Mouse (Mus musculus) neural tube, embryonic 13.5 days (tissue): ENCODE measurements around the gene Dcakd. TPM values are rescaled to one million over a fixed set of nuclear protein-coding genes. Genes with fewer than 3 reads are reported as not detected.

Source experiments
- ATAC-seq: fragments of 200-750 bp; cut with Nextera tagmentation; 2 replicates; pipeline ENCODE4 v1.8.0; 2017; ENCODE audit warnings: low read depth, mild to moderate bottlenecking, moderate TSS enrichment, moderate library complexity
- H3K27ac ChIP-seq: fragments of 300-500 bp; sonication (generic); replicated peaks from 2 replicates; pipeline ENCODE4 v1.5.1; 2015; ENCODE audit warnings: moderate library complexity, mild to moderate bottlenecking, inconsistent platforms
- H3K27me3 ChIP-seq: fragments of 300-500 bp; sonication (generic); 2 replicates; pipeline ENCODE4 v1.6.1; 2015; ENCODE audit warnings: mild to moderate bottlenecking, inconsistent platforms
- H3K36me3 ChIP-seq: fragments of 300-500 bp; sonication (generic); 2 replicates; pipeline ENCODE4 v1.6.1; 2015; ENCODE audit warnings: mild to moderate bottlenecking, inconsistent platforms
- H3K4me1 ChIP-seq: fragments of 300-500 bp; sonication (generic); replicated peaks from 2 replicates; pipeline ENCODE4 v1.6.1; 2015; ENCODE audit warnings: inconsistent platforms
- H3K4me2 ChIP-seq: fragments of 300-500 bp; sonication (generic); 2 replicates; pipeline ENCODE4 v1.6.1; 2015; ENCODE audit warnings: inconsistent platforms, mild to moderate bottlenecking, moderate library complexity
- H3K4me3 ChIP-seq: fragments of 300-500 bp; sonication (generic); 2 replicates; pipeline ENCODE4 v1.5.1; 2015; ENCODE audit warnings: mild to moderate bottlenecking, inconsistent platforms
- H3K9ac ChIP-seq: fragments of 300-500 bp; sonication (generic); 2 replicates; pipeline ENCODE4 v1.6.1; 2015; ENCODE audit warnings: moderate library complexity, mild to moderate bottlenecking, inconsistent platforms
- H3K9me3 ChIP-seq: fragments of 300-500 bp; sonication (generic); 2 replicates; pipeline ENCODE4 v1.6.1; 2016; ENCODE audit warnings: inconsistent platforms
- WGBS: fragments of 180-500 bp; shearing (Covaris S2); methylation state at CpG from one replicate; pipeline ENCODE4 v1.1.7; 2015; 5-methylcytosine and 5-hydroxymethylcytosine counted together
- polyA plus RNA-seq: library from polyadenylated mRNA; unstranded; fragments of >200 nt; fragmentation: Nextera tagmentation; extraction: Ambion mirVana; gene quantifications from 2 replicates; pipeline ENCODE4 v1.2.1, GENCODE M21; 2015

The Dcakd gene
- polyA plus RNA-seq: 161 and 171 TPM in 2 replicates

DNA sequence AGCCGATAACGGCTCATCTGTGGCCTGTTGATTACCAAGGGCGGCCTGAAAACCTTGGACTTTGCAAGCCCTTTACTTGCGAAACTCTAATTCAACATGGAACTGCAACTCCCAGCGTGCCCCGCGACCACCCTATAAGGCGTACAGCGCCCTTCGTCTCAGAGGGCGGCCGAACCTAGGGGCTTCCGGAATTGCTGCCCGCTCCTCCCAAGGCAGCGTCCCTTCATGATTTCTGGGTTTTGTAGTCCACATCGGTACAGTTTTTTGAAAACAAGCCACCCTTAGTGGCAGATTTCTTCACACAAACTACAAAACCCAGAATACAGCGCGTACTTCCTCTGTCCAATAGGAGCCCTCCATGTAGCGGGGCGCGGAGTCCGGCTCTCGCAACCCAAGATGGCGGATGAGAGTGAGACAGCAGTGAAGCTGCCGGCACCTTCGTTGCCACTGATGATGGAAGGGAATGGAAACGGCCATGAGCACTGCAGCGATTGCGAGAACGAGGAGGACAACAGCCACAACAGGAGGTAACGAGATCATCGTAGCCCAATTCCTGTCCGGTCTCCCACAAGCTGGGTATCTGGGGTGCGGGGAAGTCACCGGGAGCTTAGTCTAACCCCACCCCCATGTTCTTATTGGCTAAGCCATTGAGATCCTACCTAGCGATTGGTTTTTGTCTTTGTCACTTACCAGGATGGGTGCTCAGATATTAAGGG lies at the start of gene Dcakd, which contains the start of gene Nmt1:
Dcakd (minus strand) TSS at position 158 of the 716 bp plus-strand sequence.
Nmt1 (plus strand) TSS at position 15 of the 716 bp plus-strand sequence.
- Histone ChIP-seq H3K27ac (peak within 1 kb of the TSS; percentile 64), H3K4me2 (peak within 1 kb of the TSS; percentile 70), H3K9me3 (no peaks in the 10 kb centered on the region), H3K27me3 (no peaks in the 10 kb centered on the region), H3K9ac (peak within 1 kb of the TSS; percentile 75), H3K4me1 (peaks cover 40% of the 10 kb centered on the region), H3K36me3 (no peaks in the 10 kb centered on the region), H3K4me3 (peak within 1 kb of the TSS; percentile 54)
- under 1% methylated on average over 36 of the region's 36 CpGs for WGBS
- peak; percentile 99 for ATAC-seq

DNA sequence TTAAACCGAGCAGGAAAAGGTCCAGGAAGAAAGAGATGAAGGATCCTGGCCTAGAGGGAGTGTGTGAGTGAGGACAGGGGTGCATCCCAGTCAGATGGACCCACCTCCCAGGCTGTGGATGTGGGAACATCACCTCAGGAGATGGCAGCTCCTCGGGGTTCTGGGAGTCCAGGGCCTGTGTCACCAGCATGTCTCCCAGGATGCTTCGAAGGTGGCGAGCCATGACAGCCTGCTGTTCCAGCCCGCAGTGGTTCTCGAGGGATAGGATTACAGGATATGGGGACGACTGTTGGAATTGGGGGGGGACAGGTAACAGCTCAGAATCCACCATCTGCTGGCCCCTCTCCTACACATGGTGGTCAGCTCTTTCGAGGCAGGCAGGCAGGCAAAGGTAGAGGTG lies 48.4 kb upstream of the Dcakd start:
- no peak overlapping the region for H3K4me2 ChIP-seq
- H3K27ac ChIP-seq: no peak overlapping the region
- 86% methylated on average over 8 of the region's 8 CpGs for WGBS
- H3K27me3 ChIP-seq: peaks cover 31% of the 10 kb centered on the region
- no peaks in the 10 kb centered on the region for H3K36me3 ChIP-seq
- H3K4me1 ChIP-seq: peaks cover 16% of the 10 kb centered on the region
- no peak for ATAC-seq
- no peak overlapping the region for H3K4me3 ChIP-seq
- H3K9ac ChIP-seq: no peak overlapping the region
- no peaks in the 10 kb centered on the region for H3K9me3 ChIP-seq

DNA sequence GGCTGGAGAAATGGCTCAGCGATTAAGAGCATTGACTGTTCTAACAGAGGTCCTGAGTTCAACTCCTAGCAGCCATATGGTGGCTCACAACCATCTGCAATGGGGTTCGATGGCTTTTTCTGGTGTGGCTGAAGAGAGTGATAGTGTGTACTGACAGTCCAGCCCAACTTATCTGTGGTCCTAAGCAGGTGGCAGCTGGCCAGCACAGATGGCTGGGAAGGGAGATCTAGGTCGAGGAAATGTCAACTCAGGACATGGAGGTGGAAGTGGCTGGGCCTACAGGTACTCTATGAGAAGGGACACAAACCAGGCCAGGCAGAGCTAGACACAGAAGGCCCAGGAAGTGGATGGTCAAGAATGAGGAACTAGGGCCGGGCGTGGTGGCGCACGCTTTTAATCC lies 47.9 kb upstream of the Dcakd start:
- Histone ChIP-seq H3K9me3 (no peaks in the 10 kb centered on the region), H3K9ac (no peak overlapping the region), H3K4me2 (no peak overlapping the region), H3K36me3 (no peaks in the 10 kb centered on the region), H3K4me1 (peaks cover 16% of the 10 kb centered on the region), H3K27ac (no peak overlapping the region), H3K4me3 (no peak overlapping the region), H3K27me3 (peaks cover 26% of the 10 kb centered on the region)
- no peak for ATAC-seq
- 93% methylated on average over 7 of the region's 7 CpGs for WGBS

DNA sequence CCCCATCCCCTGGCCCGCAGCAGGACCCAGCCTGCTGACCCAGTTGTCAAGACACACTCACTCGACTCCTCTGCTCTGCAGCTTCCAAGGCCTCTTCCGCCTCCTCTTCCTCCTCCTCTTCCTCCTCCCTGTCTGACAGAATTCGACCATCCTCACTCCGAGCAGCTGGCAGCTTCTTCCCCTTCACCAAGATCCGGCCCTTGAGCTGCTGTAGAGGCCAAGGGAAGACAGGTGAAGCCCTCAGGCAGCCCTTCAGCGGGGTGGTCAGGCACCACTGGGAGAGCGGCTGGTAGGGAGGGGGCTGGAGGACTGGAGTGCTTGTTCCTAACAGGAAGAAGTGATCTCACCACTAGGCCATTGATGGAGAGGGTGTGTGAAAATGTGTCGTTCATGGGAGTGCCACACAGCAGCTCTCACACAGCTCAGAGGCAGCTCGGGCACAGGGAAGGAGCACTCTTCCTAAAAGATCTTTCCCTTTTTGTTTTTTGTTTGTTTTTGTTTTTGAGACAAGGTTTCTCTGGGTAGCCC lies 46.7 kb upstream of the Dcakd start:
- H3K4me2 ChIP-seq: no peak overlapping the region
- no peak for ATAC-seq
- no peaks in the 10 kb centered on the region for H3K9me3 ChIP-seq
- peaks cover 5% of the 10 kb centered on the region; the same call in 1 of the 2 replicates for H3K4me1 ChIP-seq
- peaks cover 5% of the 10 kb centered on the region for H3K36me3 ChIP-seq
- H3K27ac ChIP-seq: no peak overlapping the region
- H3K9ac ChIP-seq: 0 out of 2 replicates have a peak overlapping the region, but pooled peaks have one; percentile 12
- WGBS: 27% methylated on average over 10 of the region's 10 CpGs
- H3K27me3 ChIP-seq: peaks cover 14% of the 10 kb centered on the region
- H3K4me3 ChIP-seq: no peak overlapping the region

DNA sequence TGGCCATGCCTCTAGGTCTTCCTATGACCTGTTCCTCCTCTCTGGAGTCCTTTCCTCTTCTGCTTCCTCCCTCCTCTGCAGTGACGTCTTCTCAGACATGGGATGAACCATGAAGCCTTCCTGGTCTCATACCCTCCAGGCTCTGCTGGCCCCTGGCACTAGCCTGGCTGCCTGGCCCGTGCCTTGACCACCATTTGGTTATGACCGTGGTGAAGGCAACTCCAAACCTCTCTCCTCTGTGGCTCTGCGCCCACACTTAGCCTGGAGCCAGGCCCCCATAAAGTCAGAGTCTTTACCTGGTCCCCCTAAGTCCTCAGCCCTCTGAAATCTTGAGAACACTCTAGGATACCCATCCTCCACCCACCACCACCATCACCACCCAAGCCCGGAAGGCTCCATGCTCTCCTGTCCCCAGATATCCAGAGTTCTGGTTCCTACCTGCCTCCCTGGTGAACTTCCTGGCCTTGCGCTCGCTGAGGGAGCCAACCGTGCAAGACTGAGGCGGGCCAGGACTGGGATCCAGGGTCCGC lies 46.1 kb upstream of the Dcakd start:
- Histone ChIP-seq H3K36me3 (peaks cover 12% of the 10 kb centered on the region), H3K4me3 (no peak overlapping the region), H3K27ac (no peak overlapping the region), H3K9me3 (no peaks in the 10 kb centered on the region), H3K9ac (no peak overlapping the region), H3K27me3 (peaks cover 7% of the 10 kb centered on the region), H3K4me2 (no peak overlapping the region), H3K4me1 (0 out of 2 replicates have a peak, but pooled peaks cover 5% of the 10 kb centered on the region)
- WGBS: 67% methylated on average over 10 of the region's 10 CpGs
- no peak for ATAC-seq

DNA sequence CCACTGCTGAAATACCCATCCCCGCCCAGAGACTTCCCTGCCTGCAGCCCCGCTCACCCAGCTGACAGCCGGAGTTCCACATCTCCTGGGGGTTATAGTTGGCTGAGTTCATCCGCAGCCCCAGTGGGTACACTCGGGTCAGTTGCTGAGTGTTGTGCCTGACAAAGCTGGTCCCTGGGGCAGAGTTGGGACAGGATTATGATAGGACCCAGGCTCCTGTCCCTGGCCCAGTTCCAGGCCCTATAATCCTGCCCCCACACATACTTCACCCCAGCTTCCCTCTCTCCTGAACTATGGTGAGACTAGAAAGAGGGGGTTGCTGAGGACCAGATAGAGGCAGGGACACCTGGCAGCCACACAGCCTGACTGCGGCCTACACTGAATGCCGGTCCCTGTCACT lies 45.5 kb upstream of the Dcakd start:
- no peak for ATAC-seq
- WGBS: 82% methylated on average over 7 of the region's 7 CpGs

DNA sequence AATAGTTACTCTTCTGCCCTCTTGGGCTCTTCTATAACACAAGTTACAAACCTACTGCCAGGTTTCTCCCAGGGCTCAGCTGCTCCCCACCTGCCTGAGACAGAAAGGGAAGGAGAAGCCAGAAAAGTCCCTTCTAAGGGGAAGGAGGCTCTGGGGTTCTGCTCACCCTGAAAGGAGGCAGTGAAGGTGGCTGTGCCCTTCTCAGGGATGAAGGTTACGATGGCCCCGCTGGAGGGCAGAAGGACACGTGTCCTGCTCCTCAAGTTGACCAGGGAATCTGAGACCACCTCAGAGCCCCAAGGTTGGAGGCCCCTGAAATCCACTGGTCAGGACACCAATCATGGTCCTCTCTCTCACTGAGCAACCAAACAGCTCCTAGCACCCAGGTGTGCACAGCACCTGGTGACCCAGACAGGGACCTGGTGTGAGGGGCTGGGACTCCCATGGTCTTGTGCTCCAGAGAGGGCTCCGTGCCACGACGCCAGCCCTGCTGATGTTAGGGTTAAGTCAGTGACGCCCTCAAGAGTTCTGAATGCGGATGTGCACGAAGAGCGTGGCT lies 42.3 kb upstream of the Dcakd start:
- WGBS: 93% methylated on average over 10 of the region's 10 CpGs
- H3K9me3 ChIP-seq: no peaks in the 10 kb centered on the region
- H3K27ac ChIP-seq: no peak overlapping the region
- peaks cover 50% of the 10 kb centered on the region for H3K36me3 ChIP-seq
- ATAC-seq: no peak
- no peak overlapping the region for H3K4me3 ChIP-seq
- no peaks in the 10 kb centered on the region for H3K27me3 ChIP-seq
- H3K9ac ChIP-seq: no peak overlapping the region
- no peak overlapping the region for H3K4me2 ChIP-seq
- H3K4me1 ChIP-seq: 0 out of 2 replicates have a peak, but pooled peaks cover 5% of the 10 kb centered on the region

More for the DNA sequence above, 45.5 kb upstream of the Dcakd start:
- H3K36me3 ChIP-seq: peaks cover 17% of the 10 kb centered on the region
- no peak overlapping the region for H3K4me2 ChIP-seq
- 0 out of 2 replicates have a peak, but pooled peaks cover 5% of the 10 kb centered on the region for H3K4me1 ChIP-seq
- no peak overlapping the region for H3K4me3 ChIP-seq
- no peak overlapping the region for H3K27ac ChIP-seq
- peaks cover 2% of the 10 kb centered on the region for H3K27me3 ChIP-seq
- no peak overlapping the region for H3K9ac ChIP-seq
- H3K9me3 ChIP-seq: no peaks in the 10 kb centered on the region

DNA sequence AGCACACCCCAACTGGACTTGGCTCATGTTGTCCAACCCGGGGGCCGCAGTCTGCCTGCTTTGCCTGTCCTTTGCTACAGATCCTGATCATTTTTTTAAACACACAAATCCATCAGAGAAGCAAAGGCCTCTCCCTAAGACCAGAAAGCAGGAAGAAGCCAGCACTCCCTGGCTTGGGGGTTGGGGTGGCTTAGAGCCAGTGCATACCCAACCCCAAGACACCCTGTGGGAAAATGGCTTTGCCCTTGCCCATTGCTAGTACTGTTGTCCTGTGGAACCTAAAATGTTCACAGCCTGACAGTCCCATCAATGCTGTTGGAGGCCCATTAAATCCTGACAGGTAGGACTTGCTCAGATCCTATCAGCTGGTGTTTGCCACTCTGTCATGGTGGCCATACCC lies 41.6 kb upstream of the Dcakd start:
- H3K9ac ChIP-seq: no peak overlapping the region
- no peak overlapping the region for H3K27ac ChIP-seq
- 100% methylated on average over 2 of the region's 2 CpGs for WGBS
- H3K27me3 ChIP-seq: no peaks in the 10 kb centered on the region
- no peak overlapping the region for H3K4me3 ChIP-seq
- peaks cover 55% of the 10 kb centered on the region for H3K36me3 ChIP-seq
- no peaks in the 10 kb centered on the region for H3K9me3 ChIP-seq
- H3K4me1 ChIP-seq: 0 out of 2 replicates have a peak, but pooled peaks cover 2% of the 10 kb centered on the region
- H3K4me2 ChIP-seq: no peak overlapping the region
- no peak for ATAC-seq

DNA sequence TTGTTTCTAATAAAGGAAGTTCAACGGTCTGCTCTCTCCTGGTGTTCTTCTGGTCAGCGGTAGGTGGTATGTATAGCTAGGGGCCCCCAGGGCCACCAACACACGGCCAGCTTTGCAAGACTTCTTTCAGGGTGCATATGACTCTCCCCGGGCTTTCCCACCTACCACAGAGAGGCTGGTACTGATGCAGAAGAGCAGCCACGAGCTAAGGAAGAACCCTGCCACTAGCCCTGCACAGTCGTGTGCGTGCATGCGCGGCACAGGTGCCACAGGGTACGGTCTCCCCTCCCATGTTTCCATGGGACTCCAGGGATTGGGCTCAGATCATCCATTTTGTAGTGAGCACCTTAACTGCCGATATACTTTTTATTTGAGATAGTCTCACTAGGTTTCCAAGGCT lies 40.8 kb upstream of the Dcakd start:
- H3K9me3 ChIP-seq: no peaks in the 10 kb centered on the region
- 95% methylated on average over 11 of the region's 11 CpGs for WGBS
- peaks cover 63% of the 10 kb centered on the region for H3K36me3 ChIP-seq
- no peak for ATAC-seq
- no peak overlapping the region for H3K9ac ChIP-seq
- no peaks in the 10 kb centered on the region for H3K4me1 ChIP-seq
- H3K27me3 ChIP-seq: no peaks in the 10 kb centered on the region
- no peak overlapping the region for H3K4me2 ChIP-seq
- H3K27ac ChIP-seq: no peak overlapping the region
- no peak overlapping the region for H3K4me3 ChIP-seq

DNA sequence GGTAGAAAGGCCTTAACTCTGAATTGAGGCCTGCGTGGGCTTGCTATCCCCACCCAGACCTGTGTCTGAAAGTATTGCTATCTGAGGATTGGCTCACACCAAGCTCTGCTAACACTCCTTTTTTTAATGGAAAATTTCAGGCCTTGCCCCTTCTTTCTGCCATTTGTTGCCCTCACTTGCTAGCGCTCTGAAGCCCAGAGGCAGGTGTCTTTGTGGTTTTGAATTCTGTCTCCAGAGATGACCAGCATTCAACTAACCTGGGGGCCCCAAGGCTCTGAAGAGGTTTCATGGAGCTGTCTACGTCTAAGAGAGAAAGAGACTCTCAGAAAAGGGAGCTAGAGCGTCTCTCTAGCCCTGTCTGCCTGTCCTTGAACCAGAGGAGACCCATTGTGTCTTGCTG lies 40.1 kb upstream of the Dcakd start:
- no peak for ATAC-seq
- WGBS: 95% methylated on average over 4 of the region's 4 CpGs

DNA sequence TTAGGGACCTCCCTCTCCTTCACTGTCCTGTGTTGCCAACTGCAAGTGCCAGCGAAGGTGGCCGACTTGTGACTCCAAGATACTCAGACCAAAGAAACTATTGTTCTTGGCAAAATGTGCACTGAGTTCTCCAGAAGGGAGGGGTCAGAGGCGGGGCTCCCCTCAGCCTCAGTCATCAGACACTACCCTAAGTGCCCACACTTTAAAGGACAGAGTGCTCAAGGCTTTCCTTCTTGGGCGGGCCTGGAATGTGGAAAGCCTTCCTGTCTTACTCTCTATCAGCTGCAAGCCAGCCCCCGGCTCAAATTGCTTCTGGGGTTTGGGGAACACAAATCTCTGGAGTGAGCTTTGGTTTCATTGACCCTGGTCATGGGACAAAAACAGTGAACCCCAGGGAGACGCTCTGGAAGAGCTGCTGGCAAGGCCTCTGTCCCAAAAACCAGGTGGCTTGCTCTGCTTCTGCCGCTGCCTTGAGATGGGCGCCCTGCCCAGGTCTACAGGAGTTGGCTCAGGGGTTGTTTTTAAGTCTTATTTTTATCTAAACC lies 39.4 kb upstream of the Dcakd start:
- H3K27ac ChIP-seq: no peak overlapping the region
- H3K4me2 ChIP-seq: no peak overlapping the region
- H3K9ac ChIP-seq: no peak overlapping the region
- no peaks in the 10 kb centered on the region for H3K4me1 ChIP-seq
- H3K27me3 ChIP-seq: no peaks in the 10 kb centered on the region
- H3K36me3 ChIP-seq: peaks cover 74% of the 10 kb centered on the region
- 71% methylated on average over 8 of the region's 8 CpGs for WGBS
- no peak for ATAC-seq
- no peaks in the 10 kb centered on the region for H3K9me3 ChIP-seq
- H3K4me3 ChIP-seq: no peak overlapping the region

More for the DNA sequence above, 40.1 kb upstream of the Dcakd start:
- Histone ChIP-seq H3K36me3 (peaks cover 69% of the 10 kb centered on the region), H3K9ac (no peak overlapping the region), H3K27ac (no peak overlapping the region), H3K4me3 (no peak overlapping the region), H3K4me1 (no peaks in the 10 kb centered on the region), H3K9me3 (no peaks in the 10 kb centered on the region), H3K27me3 (no peaks in the 10 kb centered on the region), H3K4me2 (no peak overlapping the region)

DNA sequence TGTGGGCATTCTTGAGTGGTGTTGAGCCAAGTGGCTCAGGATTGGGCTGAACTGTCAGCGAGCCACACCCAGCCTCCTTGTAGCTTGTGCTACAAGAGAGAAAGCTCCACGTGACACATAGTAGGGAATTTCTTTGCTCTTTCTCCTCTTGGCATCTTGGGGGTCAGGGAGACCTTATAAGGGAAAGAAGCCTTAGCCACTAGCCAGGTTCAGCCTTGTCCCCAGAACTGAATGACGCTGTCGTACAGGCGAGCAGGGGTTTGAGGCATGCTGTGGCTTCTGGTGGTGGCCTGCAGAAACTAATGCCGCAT lies 38.9 kb upstream of the Dcakd start:
- Histone ChIP-seq H3K9ac (no peak overlapping the region), H3K27ac (no peak overlapping the region), H3K4me3 (no peak overlapping the region), H3K9me3 (no peaks in the 10 kb centered on the region), H3K4me1 (no peaks in the 10 kb centered on the region), H3K36me3 (peaks cover 80% of the 10 kb centered on the region), H3K27me3 (no peaks in the 10 kb centered on the region), H3K4me2 (no peak overlapping the region)
- WGBS: 92% methylated on average over 6 of the region's 6 CpGs
- ATAC-seq: no peak
